Mouse (Mus musculus): Measurements from ENCODE around the gene Fgd6. TPM values are rescaled to one million over a fixed set of nuclear protein-coding genes. Genes with fewer than 3 reads are reported as not detected.

Gene Fgd6
- total RNA-seq, 1 experiment from 2014 or later: 8.3 TPM

DNA sequence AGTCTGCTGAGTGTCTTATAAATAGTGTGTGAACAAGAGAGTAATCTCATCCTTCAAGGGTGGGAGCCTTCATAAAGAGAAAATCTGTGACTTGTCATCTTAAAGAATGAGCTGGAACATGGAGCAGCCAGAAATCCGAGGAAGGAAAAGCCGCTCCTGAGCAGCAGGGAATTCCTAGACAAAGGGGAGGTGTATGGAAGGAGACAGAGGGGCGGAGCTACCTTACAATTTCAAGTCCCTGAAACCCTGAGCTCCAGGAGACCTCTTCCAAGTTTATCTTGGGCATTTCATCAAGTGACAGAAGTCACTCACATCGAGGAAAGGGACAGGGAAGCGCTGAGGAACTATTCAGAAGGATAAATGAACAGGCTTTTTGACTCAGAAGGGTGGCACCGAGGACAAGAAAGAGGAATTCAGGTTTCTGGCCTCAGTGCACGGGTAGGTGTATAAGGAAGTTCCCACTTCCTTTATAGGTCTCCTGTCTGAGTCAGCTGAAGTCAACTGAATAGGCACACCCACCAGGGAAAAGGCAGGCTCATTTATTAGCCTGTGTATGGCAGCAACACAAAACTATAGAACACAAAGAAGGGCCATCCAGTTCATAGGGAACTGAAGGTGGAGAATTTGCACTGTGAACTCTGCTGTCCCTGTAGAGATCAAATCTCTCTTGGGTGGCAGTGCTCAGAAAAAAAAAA lies 46.4 kb downstream of the Fgd6 start:
- ATAC-seq (ENCODE audit: extremely low read depth, insufficient number of reproducible peaks, low FRiP score, poor library complexity, severe bottlenecking): peak; percentile 55; the same call in 1 of the 2 replicates

DNA sequence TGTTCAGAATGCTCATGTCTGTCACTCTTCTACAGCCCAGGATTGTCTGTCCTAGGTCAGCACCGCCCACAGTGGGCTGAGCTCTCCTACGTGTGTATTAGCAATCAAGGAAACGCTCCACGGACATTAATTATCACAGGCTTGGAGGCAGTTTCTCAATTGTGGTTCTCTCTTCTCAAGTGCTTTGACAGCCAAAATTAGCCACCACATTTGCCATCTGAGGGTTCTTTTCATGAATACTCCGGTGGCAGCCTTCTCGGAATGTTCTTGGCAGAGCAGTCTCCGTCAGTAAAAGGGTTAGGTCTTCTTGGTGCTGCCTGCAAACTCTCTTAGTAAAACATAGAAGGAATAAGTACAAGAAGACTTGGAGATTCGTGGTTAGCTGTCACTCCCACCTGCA lies 50.5 kb downstream of the Fgd6 start:
- ATAC-seq (ENCODE audit: extremely low read depth, insufficient number of reproducible peaks, low FRiP score, poor library complexity, severe bottlenecking): no peak

DNA sequence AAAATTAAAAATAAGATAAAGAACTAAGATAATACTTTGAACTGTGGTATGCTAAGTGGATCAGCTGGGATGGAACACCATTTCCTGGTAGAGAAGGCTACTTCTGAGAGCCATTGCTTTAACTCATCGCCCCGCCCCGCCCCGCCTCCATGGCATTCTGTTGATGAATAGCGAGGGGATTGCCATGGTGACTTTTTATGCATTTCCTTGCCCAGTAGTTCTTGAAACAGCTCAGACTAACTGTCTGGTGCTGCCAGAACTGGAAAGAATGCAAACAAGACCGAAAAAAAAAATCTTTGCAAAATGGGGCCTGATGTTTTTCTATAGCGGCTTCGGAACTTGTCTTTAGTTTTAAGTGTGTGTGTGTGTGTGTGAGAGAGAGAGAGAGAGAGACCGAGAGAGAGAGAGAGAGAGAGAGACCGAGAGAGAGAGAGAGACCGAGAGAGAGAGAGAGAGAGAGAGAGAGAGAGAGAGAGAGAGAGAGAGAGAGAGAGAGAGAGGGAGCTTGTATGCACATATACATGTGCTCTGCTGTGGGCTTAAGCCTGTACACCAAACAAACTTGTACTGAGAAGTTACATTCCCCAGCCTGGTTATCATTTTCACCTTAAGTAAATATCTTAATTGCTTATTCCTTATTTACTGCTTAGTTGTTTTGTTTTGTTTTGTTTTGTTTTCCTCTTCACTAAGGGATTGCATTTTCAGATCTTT lies 51.7 kb downstream of the Fgd6 start:
- no peak for ATAC-seq (ENCODE audit: extremely low read depth, insufficient number of reproducible peaks, low FRiP score, poor library complexity, severe bottlenecking)

DNA sequence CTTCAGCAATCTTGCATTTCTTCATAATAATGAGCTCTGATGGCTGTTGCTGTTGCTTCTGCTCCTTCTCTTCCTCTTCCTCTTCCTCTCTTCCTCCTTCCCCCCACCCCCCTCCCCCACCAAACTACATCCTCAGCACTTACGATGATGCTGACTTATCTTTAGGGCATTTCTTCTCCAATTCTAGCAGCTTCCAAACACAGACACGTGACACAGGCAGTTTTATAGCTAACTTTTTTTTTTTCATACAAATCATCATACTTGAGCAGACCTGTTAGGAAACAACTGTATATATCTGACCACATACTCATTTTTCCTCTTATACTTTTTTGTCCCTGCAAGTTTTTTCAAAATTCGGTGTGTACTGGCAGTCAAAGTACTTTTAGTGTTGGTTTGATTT lies 54.2 kb downstream of the Fgd6 start:
- no peak for ATAC-seq (ENCODE audit: extremely low read depth, insufficient number of reproducible peaks, low FRiP score, poor library complexity, severe bottlenecking)

DNA sequence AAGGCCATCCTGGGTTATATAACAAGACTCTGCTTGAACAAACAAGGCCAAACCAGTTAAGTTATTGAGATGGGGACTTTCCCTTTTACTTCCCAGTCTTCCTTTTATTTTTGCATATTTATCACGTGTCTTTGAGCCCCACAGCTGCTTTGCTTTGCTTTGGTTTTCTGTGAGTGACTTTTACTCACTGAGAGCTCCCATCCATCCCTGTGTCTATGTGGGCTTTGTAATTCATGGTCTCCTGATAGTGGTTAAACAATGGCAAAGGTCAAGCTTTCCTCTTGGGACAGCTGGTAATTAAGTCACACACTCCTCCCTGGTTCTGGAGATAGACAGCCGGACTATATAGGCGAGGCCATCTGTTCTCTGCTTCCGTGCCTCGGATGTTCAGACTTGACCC lies 57.7 kb downstream of the Fgd6 start:
- no peak for ATAC-seq (ENCODE audit: extremely low read depth, insufficient number of reproducible peaks, low FRiP score, poor library complexity, severe bottlenecking)

DNA sequence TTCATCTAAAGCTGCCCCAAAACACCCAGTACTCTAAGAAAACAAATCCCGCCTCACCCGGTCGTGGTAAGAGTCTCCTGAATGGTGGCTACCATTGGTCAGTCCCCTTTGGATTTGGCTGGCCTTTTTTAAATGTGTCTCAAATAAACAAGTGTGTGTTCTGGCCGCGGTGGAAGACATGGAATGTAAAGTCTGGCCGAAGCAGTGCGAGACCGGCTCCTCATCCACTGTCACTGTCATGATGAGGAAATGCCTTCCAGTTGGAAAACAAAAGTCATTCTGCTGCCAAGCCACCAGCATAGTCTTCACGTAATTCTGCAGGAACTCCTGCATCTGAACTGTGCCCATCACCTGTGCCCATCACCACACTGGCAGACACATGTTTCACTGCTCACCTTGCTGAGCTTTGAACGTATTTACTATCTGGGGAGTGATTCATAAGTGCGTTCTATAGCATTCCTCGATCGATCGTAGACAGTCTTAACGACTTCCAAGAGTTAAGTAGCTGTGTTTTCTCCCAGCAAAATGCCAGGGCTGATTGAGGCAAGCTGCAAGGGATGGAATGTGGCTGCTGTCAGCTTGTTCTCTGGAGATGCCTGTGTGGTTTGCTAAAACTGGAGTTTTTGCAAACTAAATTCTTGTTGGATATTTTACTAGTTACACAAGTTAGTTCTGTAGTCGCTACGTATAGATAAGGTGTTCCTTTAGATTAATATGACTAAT lies 60.1 kb downstream of the Fgd6 start:
- ATAC-seq (ENCODE audit: extremely low read depth, insufficient number of reproducible peaks, low FRiP score, poor library complexity, severe bottlenecking): no peak

DNA sequence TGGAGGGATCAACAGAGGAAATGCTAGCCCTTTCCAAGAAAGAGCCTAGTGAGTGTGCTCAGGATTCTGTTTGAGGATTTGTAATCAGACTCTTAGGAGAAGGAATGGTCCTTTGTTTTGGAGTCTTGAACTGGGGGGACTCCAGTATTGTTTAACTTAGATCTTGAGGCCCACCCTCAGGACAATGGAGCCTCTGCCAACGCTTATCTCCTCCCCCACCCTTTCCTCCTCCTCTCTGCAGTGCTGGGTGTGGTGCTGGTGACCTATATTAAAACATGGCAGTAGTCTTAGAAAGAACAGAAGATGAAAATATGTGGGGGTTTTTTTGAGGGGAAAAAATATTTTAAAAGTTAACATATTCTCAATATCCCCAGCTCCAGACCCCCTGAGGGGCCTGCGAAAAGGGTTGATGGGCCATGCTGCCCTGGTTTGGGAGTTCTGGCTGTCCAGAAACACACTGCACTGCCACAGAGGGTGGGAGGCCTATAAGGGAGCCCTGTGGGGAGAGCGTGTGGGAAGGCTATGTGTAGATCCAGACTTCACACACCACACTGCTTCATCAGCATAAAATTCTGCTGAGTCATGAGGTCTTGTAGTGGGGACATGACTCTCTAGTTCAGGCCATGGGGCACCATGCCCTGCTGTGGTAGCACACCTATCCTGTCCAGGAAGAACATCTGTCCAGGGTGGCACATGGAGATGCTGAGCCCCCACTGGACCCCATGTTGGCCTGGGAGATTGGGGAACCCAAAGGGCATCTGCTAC lies 61.5 kb downstream of the Fgd6 start:
- ATAC-seq (ENCODE audit: extremely low read depth, insufficient number of reproducible peaks, low FRiP score, poor library complexity, severe bottlenecking): no peak

DNA sequence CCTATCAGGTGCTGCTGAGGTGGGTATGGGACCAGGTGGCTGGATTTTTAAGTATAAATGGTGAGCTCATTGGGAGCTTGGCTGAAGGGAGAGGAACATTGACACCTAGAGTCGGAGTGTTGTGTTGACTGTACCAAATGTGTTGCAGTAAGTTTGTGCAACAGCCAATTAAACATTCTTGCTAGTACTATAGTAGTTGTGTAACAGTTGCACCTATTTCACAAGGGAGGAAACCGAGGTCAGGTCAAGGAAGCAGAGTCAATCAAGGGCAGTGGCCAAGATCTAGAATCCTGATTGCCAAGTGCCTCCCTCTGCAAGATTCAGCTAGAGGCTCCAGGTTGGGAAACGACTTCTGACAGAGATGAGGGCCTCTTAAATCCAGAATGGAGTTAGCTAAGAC lies 62.3 kb downstream of the Fgd6 start:
- ATAC-seq (ENCODE audit: extremely low read depth, insufficient number of reproducible peaks, low FRiP score, poor library complexity, severe bottlenecking): no peak

DNA sequence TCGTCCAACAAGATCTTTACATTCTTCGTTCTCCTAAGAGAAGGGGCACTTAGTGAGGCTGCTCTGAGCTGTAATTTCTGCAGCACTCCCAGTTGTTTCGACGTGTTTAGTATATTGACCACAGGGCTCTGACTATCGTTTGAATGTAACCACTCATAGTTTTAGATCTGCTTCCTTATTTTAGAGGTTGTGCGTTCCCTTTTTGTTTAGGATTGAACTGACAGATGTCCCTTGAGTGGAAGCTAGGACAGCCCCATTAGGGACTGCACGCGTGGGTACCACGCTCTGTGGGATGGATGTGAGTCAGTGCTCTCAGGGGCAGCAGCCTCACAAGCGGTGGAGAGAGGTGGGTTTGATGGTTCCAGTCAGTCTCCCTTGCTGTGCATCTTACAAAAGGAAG lies 69.7 kb downstream of the Fgd6 start:
- no peak for ATAC-seq (ENCODE audit: extremely low read depth, insufficient number of reproducible peaks, low FRiP score, poor library complexity, severe bottlenecking)

DNA sequence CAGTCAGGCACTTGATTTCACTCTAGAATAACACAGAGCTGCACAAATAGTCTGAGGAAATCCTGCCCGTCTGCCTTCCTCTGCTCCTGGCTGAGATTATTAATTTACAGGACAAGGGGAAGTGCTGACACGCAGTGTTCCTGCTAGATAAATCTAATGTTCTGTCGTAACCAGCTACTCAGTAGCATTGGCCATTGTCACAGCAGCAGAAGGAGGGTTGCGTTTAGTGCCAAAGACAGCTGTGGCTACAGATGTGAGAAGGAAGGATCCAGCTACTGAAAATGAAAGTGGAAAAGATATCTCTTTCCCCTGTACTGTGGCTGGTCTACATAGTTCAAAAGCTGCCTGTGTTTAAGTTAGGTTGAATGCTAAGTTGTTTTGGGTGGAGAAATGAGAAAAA lies 71.4 kb downstream of the Fgd6 start:
- ATAC-seq (ENCODE audit: extremely low read depth, insufficient number of reproducible peaks, low FRiP score, poor library complexity, severe bottlenecking): no peak

DNA sequence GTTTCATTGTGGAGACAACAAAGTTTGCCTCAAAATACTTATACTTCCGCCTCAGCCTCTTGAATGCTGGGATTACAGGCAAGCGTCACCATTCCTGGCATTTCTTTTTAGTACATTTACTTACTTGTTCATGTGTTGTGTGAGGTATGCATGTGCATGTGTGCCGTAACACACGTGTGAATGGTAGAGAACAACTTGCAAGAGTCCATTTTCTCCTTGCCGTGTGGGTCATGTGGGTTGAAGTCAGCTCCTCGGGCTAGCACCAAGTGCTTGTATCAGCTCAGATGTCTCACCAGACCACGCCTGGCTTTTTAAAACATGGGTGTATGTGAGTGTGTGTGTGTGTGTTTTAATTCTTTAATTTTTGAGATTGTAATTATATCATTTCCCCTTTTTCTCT lies 71.8 kb downstream of the Fgd6 start:
- ATAC-seq (ENCODE audit: extremely low read depth, insufficient number of reproducible peaks, low FRiP score, poor library complexity, severe bottlenecking): no peak

DNA sequence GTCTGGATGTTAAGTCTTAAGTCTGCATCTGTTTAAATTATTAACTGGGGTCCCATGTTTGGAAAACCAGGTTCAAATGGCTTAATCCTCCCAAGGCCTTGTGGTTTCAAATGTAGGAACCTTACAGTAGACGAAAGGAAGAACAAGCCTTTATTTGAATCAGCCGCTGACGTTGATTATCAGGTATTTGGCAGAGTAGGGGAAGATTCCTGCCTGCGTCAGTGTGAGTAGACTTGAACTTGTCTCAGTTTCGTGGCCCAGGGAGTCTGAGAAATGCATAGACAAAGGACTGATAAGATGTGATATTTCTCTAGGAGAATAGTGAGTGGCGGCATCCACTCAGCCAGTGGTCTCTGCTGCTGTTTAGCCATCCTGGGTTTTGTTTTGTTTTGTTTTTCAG lies 73.0 kb downstream of the Fgd6 start:
- ATAC-seq (ENCODE audit: extremely low read depth, insufficient number of reproducible peaks, low FRiP score, poor library complexity, severe bottlenecking): no peak

DNA sequence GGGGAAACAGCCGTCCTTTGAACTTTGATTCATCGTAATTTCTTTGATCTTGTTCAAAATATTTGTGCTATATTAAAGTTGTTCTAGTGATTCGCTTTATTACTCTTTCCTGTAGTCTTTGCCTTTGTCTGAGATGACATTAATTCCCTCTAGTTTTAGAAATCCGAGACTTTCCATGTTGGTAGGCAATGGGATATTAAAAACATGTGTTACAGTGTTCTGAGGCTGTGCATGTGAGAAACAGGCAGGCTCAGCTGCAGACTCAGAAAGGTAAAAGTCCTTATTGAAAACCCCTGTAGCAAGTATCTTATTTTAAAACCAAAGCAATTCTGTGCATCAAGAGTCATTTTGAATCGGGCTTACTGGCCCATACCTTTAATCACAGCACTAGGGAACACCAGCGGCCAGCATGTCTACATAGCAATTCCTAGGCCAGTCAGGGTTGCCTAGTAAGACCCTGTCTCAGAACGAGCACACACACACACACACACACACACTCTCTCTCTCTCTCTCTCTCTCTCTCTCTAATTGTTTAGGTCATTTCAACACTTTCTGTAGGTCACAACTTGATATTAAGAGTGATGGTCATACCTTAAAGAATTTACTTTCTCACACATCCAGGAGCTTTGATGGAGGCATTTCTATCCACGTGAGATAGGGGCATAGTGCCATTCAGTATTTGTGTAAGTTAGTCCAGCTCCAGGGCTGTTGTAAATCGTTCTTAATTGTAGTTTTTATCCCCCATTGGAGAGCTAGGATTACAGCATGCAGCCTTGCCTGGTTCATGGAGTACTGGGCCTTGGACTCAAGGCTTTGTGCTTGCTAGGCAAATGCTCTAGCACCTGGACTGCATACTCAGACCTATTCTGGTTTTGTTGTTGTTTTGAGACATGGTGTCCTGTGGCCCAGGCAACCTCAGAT lies 75.3 kb downstream of the Fgd6 start:
- ATAC-seq (ENCODE audit: extremely low read depth, insufficient number of reproducible peaks, low FRiP score, poor library complexity, severe bottlenecking): no peak

DNA sequence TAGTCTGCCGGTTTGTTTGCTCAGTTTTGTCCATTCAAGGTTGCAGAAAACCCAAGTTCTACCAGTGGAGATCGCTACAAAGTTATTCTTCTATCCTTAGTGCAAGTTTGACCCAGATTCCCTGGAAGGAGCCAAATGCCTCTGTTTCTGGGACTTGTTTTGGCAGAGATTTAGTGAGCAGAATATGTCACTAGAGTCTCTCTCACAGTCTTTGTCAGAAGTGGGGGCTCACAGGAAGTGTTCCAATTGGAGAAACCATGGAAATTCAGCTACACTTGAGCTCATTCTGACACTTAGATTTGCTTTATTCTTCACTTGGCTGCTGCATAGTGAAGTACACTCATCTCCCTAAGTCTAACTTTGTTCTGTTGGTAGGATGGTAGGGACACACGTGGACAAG lies 76.4 kb downstream of the Fgd6 start:
- ATAC-seq (ENCODE audit: extremely low read depth, insufficient number of reproducible peaks, low FRiP score, poor library complexity, severe bottlenecking): no peak

DNA sequence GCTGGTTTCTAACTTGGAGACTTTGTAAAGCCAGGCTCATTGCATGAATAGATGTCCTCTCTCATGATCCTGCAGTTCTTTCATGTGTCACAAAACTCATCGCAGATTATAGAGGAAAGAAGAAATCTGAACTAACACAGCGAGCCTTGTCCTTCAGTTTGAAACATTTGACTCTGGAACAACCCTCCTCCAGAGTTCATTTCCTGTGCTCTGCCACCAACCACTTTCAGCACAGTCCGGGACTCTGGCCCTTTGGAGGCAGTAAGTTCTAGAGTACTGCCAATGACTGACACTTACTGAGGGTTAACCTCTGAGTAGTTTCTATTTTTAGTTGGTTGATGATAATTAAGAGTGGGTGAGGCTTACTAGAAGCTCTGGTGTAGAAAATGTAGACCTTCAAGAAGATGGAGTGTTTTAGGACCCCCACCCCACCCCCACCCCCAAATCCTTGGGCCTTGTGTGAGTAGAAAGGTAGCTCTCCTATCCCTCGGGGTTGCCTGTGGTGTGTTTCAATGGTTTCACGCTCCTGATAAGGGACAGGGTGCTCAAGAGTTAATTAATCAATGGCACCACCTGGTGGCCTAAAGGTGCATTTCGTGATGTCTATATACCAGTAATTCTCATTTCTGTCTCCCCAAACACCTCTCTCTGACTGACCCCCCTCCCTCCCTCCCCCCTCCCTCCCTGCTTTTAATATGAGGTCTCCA lies 80.2 kb downstream of the Fgd6 start:
- ATAC-seq (ENCODE audit: extremely low read depth, insufficient number of reproducible peaks, low FRiP score, poor library complexity, severe bottlenecking): peak; percentile 89

DNA sequence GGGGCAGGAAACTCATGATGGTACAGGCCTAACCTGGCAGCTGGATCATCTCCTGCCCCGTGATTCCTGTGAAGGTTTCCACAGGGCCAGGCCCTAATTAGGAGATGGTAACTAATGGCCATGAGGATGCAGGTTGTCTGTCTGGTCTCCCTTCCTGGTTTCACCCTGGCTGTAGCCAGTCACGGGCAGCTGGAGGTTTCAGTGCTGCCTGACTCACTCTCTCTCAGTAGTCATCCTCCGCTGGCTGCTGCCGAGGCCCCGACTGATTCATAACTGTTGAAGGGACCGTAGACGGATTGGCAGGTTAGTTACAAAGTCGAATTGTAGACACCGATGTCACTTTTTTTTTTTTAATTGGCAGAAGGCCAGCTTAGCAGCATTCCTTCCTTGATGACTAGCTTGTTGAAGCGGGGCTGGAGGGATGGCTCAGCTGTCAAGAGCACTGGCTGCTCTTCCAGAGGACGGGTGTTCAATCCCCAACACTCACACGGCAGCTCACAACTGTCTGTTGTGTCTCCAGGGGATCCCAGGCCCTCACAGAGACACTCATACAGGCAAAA lies 81.1 kb downstream of the Fgd6 start:
- no peak for ATAC-seq (ENCODE audit: extremely low read depth, insufficient number of reproducible peaks, low FRiP score, poor library complexity, severe bottlenecking)

DNA sequence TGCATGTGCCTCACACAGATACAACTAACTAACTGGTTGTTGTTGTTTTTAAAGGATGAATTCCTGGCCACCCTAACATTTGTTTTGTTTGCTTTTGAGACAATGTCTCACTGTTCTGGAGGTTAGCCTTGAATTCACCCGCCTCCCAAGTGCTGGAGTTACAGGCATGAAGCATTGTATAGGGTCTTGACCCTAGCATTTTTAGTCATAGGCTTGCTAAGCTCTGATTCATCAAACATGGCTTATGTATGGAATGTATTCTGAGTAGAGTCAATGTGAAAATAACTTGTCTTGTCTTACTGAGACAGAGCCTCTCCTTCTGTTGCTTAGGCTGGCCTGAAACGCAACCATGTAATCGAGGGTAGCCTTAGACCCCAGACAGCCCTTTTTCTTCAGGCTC lies 82.1 kb downstream of the Fgd6 start:
- ATAC-seq (ENCODE audit: extremely low read depth, insufficient number of reproducible peaks, low FRiP score, poor library complexity, severe bottlenecking): no peak

DNA sequence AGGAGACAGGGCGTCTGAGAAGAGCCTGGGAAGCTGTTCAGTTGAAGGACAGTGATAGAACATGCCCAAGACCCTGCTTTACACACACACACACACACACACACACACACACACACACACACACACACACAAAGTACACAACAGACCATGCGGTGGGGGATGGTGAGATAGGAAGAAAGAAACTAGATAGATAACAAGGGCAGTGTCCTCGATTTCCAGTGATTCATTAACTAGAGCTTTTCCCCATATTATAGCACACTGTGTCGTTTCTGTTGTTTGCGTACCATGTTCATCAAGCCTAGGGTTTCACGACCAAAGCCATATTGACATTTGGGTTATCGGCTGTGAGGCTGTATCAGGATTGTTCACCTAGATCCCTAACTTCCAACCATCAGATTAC lies 83.2 kb downstream of the Fgd6 start:
- no peak for ATAC-seq (ENCODE audit: extremely low read depth, insufficient number of reproducible peaks, low FRiP score, poor library complexity, severe bottlenecking)
